Mouse (Mus musculus) forebrain, embryonic 14.5 days (tissue): ENCODE data around the gene Lactbl1. TPM values are rescaled to one million over a fixed set of nuclear protein-coding genes. Genes with fewer than 3 reads are reported as not detected.

ENCODE experiments used
- ATAC-seq: fragments of 200-750 bp; cut with Nextera tagmentation; 2 replicates; pipeline ENCODE4 v1.8.0; 2017; ENCODE audit warnings: mild to moderate bottlenecking, moderate library complexity
- DNase-seq: peaks from one replicate; pipeline ENCODE4 v3.0.0-alpha.2; 2015; ENCODE audit warnings: low spot score
- H3K27ac ChIP-seq: fragments of 300-500 bp; sonication (generic); 2 replicates; pipeline ENCODE4 v1.5.1; 2014; ENCODE audit warnings: low read depth, mild to moderate bottlenecking, control low read depth, low read length, moderate library complexity
- H3K27me3 ChIP-seq: fragments of 300-500 bp; sonication (generic); replicated peaks from 2 replicates; pipeline ENCODE4 v1.6.1; 2014; ENCODE audit warnings: low read length, control low read depth, mixed read lengths; ENCODE audit not compliant: control insufficient read depth, insufficient read depth
- H3K36me3 ChIP-seq: fragments of 300-500 bp; sonication (generic); 2 replicates; pipeline ENCODE4 v1.6.1; 2014; ENCODE audit warnings: low read length, control low read depth; ENCODE audit not compliant: control insufficient read depth, insufficient read depth
- H3K4me1 ChIP-seq: fragments of 300-500 bp; sonication (generic); 2 replicates; pipeline ENCODE4 v1.6.1; 2014; ENCODE audit warnings: antibody characterized with exemption, low read length, control low read depth; ENCODE audit not compliant: control insufficient read depth, insufficient read depth
- H3K4me2 ChIP-seq: fragments of 300-500 bp; sonication (generic); 2 replicates; pipeline ENCODE4 v1.6.1; 2014; ENCODE audit warnings: mild to moderate bottlenecking, control low read depth, low read length
- H3K4me3 ChIP-seq: fragments of 300-500 bp; sonication (generic); 2 replicates; pipeline ENCODE4 v1.5.1; 2014; ENCODE audit warnings: low read depth, low read length, control low read depth
- H3K9ac ChIP-seq: fragments of 300-500 bp; sonication (generic); 2 replicates; pipeline ENCODE4 v1.6.1; 2014; ENCODE audit warnings: mild to moderate bottlenecking, low read length, control low read depth, moderate library complexity
- H3K9me3 ChIP-seq: fragments of 300-500 bp; sonication (generic); replicated peaks from 2 replicates; pipeline ENCODE4 v1.6.1; 2016; ENCODE audit warnings: low read length, control low read depth, mixed read lengths; ENCODE audit not compliant: control insufficient read depth
- WGBS: fragments of 180-500 bp; shearing (Covaris S2); extraction: QIAGEN DNeasy Blood & Tissue Kit; methylation state at CpG from one replicate; pipeline ENCODE4 v1.1.7; 2014; 5-methylcytosine and 5-hydroxymethylcytosine counted together
- polyA plus RNA-seq: library from polyadenylated mRNA; unstranded; fragments of >200 nt; fragmentation: Nextera tagmentation; extraction: Ambion mirVana; gene quantifications from 2 replicates; pipeline ENCODE4 v1.2.1, GENCODE M21; 2014

Lactbl1 gene
- polyA plus RNA-seq: 0.10 TPM in 1 of 2 replicates, not detected in the other

- ATAC-seq (no peak), DNase-seq (no peak)
- WGBS: 27% methylated on average over 6 of the region's 6 CpGs
- Histone ChIP-seq H3K36me3 (no peaks in the 10 kb centered on the region), H3K9me3 (no peaks in the 10 kb centered on the region), H3K4me1 (no peaks in the 10 kb centered on the region), H3K27ac (no peak within 1 kb of the TSS), H3K4me2 (no peak within 1 kb of the TSS), H3K4me3 (no peak within 1 kb of the TSS), H3K27me3 (no peaks in the 10 kb centered on the region), H3K9ac (no peak within 1 kb of the TSS)
These were observed at the start of gene Lactbl1 for GRCm38 (mm10) chr4:136622388-136622787. TSS of gene Lactbl1 (plus strand) at chr4:136622621.

- Histone ChIP-seq H3K4me2 (no peak overlapping the region), H3K4me1 (no peaks in the 10 kb centered on the region), H3K9ac (no peak overlapping the region), H3K36me3 (peaks cover 4% of the 10 kb centered on the region; the same call in 1 of the 2 replicates), H3K27ac (no peak overlapping the region), H3K9me3 (no peaks in the 10 kb centered on the region), H3K27me3 (no peaks in the 10 kb centered on the region), H3K4me3 (no peak overlapping the region)
- ATAC-seq (no peak), DNase-seq (no peak)
- 91% methylated on average over 3 of the region's 3 CpGs for WGBS
These were observed 40.5 kb upstream of the Lactbl1 start for GRCm38 (mm10) chr4:136581885-136582284.

GRCm38 (mm10) chr4:136587221-136587827, 35.1 kb upstream of the Lactbl1 start:
- no peak for DNase-seq
- H3K4me3 ChIP-seq: no peak overlapping the region
- H3K36me3 ChIP-seq: peaks cover 17% of the 10 kb centered on the region
- H3K4me2 ChIP-seq: no peak overlapping the region
- WGBS: 92% methylated on average over 4 of the region's 4 CpGs
- no peak overlapping the region for H3K27ac ChIP-seq
- H3K9ac ChIP-seq: no peak overlapping the region
- ATAC-seq: no peak
- H3K27me3 ChIP-seq: no peaks in the 10 kb centered on the region
- H3K9me3 ChIP-seq: no peaks in the 10 kb centered on the region
- no peaks in the 10 kb centered on the region for H3K4me1 ChIP-seq

- Histone ChIP-seq H3K27ac (no peak overlapping the region), H3K9ac (no peak overlapping the region), H3K4me3 (no peak overlapping the region), H3K36me3 (peaks cover 21% of the 10 kb centered on the region), H3K4me1 (no peaks in the 10 kb centered on the region), H3K9me3 (no peaks in the 10 kb centered on the region), H3K4me2 (no peak overlapping the region), H3K27me3 (no peaks in the 10 kb centered on the region)
- ATAC-seq (no peak), DNase-seq (no peak)
- WGBS: 95% methylated on average over 4 of the region's 4 CpGs
These were observed 34.4 kb upstream of the Lactbl1 start for GRCm38 (mm10) chr4:136588003-136588402.

- WGBS: 80% methylated on average over 4 of the region's 4 CpGs
- H3K36me3 ChIP-seq: peaks cover 21% of the 10 kb centered on the region
- no peak overlapping the region for H3K4me3 ChIP-seq
- no peak overlapping the region for H3K27ac ChIP-seq
- H3K4me2 ChIP-seq: no peak overlapping the region
- no peak for DNase-seq
- no peak overlapping the region for H3K9ac ChIP-seq
- no peak for ATAC-seq
- no peaks in the 10 kb centered on the region for H3K9me3 ChIP-seq
- no peaks in the 10 kb centered on the region for H3K27me3 ChIP-seq
- H3K4me1 ChIP-seq: peaks cover 3% of the 10 kb centered on the region; the same call in 1 of the 2 replicates
These were observed 30.3 kb upstream of the Lactbl1 start for GRCm38 (mm10) chr4:136592111-136592510.

GRCm38 (mm10) chr4:136594006-136594405, 28.4 kb upstream of the Lactbl1 start:
- Histone ChIP-seq H3K9me3 (no peaks in the 10 kb centered on the region), H3K4me1 (peaks cover 3% of the 10 kb centered on the region; the same call in 1 of the 2 replicates), H3K27me3 (no peaks in the 10 kb centered on the region), H3K4me3 (no peak overlapping the region), H3K9ac (no peak overlapping the region), H3K4me2 (no peak overlapping the region), H3K36me3 (peaks cover 21% of the 10 kb centered on the region), H3K27ac (no peak overlapping the region)
- no peak for ATAC-seq
- 85% methylated on average over 2 of the region's 2 CpGs for WGBS
- no peak for DNase-seq

- Histone ChIP-seq H3K4me1 (peaks cover 5% of the 10 kb centered on the region), H3K27me3 (no peaks in the 10 kb centered on the region), H3K27ac (no peak overlapping the region), H3K9me3 (no peaks in the 10 kb centered on the region), H3K9ac (no peak overlapping the region), H3K4me2 (no peak overlapping the region), H3K36me3 (peaks cover 18% of the 10 kb centered on the region), H3K4me3 (no peak overlapping the region)
- ATAC-seq (no peak), DNase-seq (no peak)
- 86% methylated on average over 6 of the region's 6 CpGs for WGBS
These were observed 27.2 kb upstream of the Lactbl1 start for GRCm38 (mm10) chr4:136595221-136595620.

GRCm38 (mm10) chr4:136598268-136598876, 24.0 kb upstream of the Lactbl1 start:
- WGBS: 94% methylated on average over 7 of the region's 7 CpGs
- no peaks in the 10 kb centered on the region for H3K27me3 ChIP-seq
- no peak overlapping the region for H3K9ac ChIP-seq
- no peaks in the 10 kb centered on the region for H3K36me3 ChIP-seq
- no peak for DNase-seq
- H3K4me1 ChIP-seq: peaks cover 12% of the 10 kb centered on the region
- no peaks in the 10 kb centered on the region for H3K9me3 ChIP-seq
- H3K27ac ChIP-seq: no peak overlapping the region
- no peak overlapping the region for H3K4me3 ChIP-seq
- no peak for ATAC-seq
- H3K4me2 ChIP-seq: no peak overlapping the region

GRCm38 (mm10) chr4:136599869-136600268, 22.6 kb upstream of the Lactbl1 start:
- ATAC-seq: no peak
- no peak for DNase-seq

More at GRCm38 (mm10) chr4:136599869-136600268, 22.6 kb upstream of the Lactbl1 start:
- 92% methylated on average over 3 of the region's 3 CpGs for WGBS
- Histone ChIP-seq H3K9ac (no peak overlapping the region), H3K36me3 (no peaks in the 10 kb centered on the region), H3K27me3 (no peaks in the 10 kb centered on the region), H3K4me3 (no peak overlapping the region), H3K4me1 (peaks cover 8% of the 10 kb centered on the region), H3K9me3 (no peaks in the 10 kb centered on the region), H3K27ac (no peak overlapping the region), H3K4me2 (peak overlapping the region; percentile 71; the same call in 1 of the 2 replicates)
